Mouse (Mus musculus): Measurements from ENCODE around the gene 9930111J21Rik2. TPM values are rescaled to one million over a fixed set of nuclear protein-coding genes. Genes with fewer than 3 reads are reported as not detected.
"Not testable (repeated sequence)": the region's sequence is repeated elsewhere in the genome, so short reads cannot be mapped to it uniquely, and the experiment has no call there.

The 9930111J21Rik2 gene
- total RNA-seq, 4 experiments from 2014 or later = 4.7 to 6.0 (median 5.6) TPM

- not testable (repeated sequence) for DNase-seq (ENCODE audit: low spot score)
Observed at GRCm38 (mm10) chr11:48978240-48978939, 72.7 kb downstream of the 9930111J21Rik2 start, which contains the start of gene Olfr56. Gene Olfr56, plus strand, starts transcription at chr11:48978889.

GRCm38 (mm10) chr11:48974686-48975085 is 76.4 kb downstream of the 9930111J21Rik2 start:
- DNase-seq (ENCODE audit: low spot score) = not testable (repeated sequence)

Other genes starting within 250 kb of the 9930111J21Rik2 start
- gene Trim41, start 233.9 kb downstream of the 9930111J21Rik2 start, total RNA-seq (2022) = 10 to 100 TPM; 22.2 to 28.9 (median 23.8) TPM
- 10 to 100 TPM; 15.6 to 31.7 (median 17.5) TPM for gene Trim7, start 225.1 kb downstream of the 9930111J21Rik2 start, total RNA-seq (2022)
- 1 to 10 TPM; 1.6 to 5.4 (median 3.7) TPM for gene Gm12184, start 224.6 kb downstream of the 9930111J21Rik2 start, total RNA-seq (2022)
- 10 to 100 TPM; 11.7 to 13.3 (median 12.1) TPM for gene Irgm1, start 179.6 kb downstream of the 9930111J21Rik2 start, total RNA-seq (2022)
- 1 to 10 TPM in 2 of 4 experiments, under 1 TPM in 2; 0.47 to 1.2 (median 0.90) TPM for gene Gm5431, start 149.0 kb downstream of the 9930111J21Rik2 start, total RNA-seq (2022)
- 1 to 10 TPM; 1.7 to 2.9 (median 2.7) TPM for gene Psme2b, start 105.1 kb downstream of the 9930111J21Rik2 start, total RNA-seq (2022)
- gene Olfr56, start 72.4 kb downstream of the 9930111J21Rik2 start, total RNA-seq (2022) = under 1 TPM in 3 of 4 experiments, not detected in 1; 0.09 to 0.14 (median 0.09) TPM
- gene 9930111J21Rik1, start 71.8 kb downstream of the 9930111J21Rik2 start, total RNA-seq (2022) = 1 to 10 TPM; 4.0 to 5.6 (median 4.4) TPM
- 1 to 10 TPM in 3 of 4 experiments, under 1 TPM in 1; 0.79 to 1.2 (median 1.1) TPM for gene Gm12185, start 59.0 kb downstream of the 9930111J21Rik2 start, total RNA-seq (2022)
- gene Tgtp1, start 57.1 kb downstream of the 9930111J21Rik2 start, total RNA-seq (2022) = 1 to 10 TPM; 1.6 to 3.4 (median 2.6) TPM
- gene Tgtp2, start 13.0 kb upstream of the 9930111J21Rik2 start, total RNA-seq (2022) = 1 to 10 TPM; 2.1 to 3.9 (median 3.1) TPM
- gene Ifi47, start 25.3 kb upstream of the 9930111J21Rik2 start, total RNA-seq (2022) = 1 to 10 TPM; 2.2 to 3.0 (median 2.7) TPM
- 1 to 10 TPM in 3 of 4 experiments, under 1 TPM in 1; 0.72 to 1.3 (median 1.1) TPM for gene Olfr1396, start 63.6 kb upstream of the 9930111J21Rik2 start, total RNA-seq (2022)
- gene Olfr1395, start 91.0 kb upstream of the 9930111J21Rik2 start, total RNA-seq (2022) = not detected
- not detected for gene Olfr1394, start 103.1 kb upstream of the 9930111J21Rik2 start, total RNA-seq (2022)
- gene Btnl9, start 135.9 kb upstream of the 9930111J21Rik2 start, total RNA-seq (2022) = 10 to 100 TPM; 22.6 to 28.5 (median 23.8) TPM
- gene Zfp62, start 152.1 kb upstream of the 9930111J21Rik2 start, total RNA-seq (2022) = 10 to 100 TPM; 25.0 to 31.7 (median 27.1) TPM
- gene Mgat1, start 192.9 kb upstream of the 9930111J21Rik2 start, total RNA-seq (2022) = 10 to 100 TPM; 62.4 to 80.4 (median 68.8) TPM
- gene Olfr1393, start 227.1 kb upstream of the 9930111J21Rik2 start, total RNA-seq (2022) = under 1 TPM; 0.41 to 0.50 (median 0.43) TPM
- not detected for gene Olfr1392, start 234.0 kb upstream of the 9930111J21Rik2 start, total RNA-seq (2022)

Data from heart, adult 8-10 months (tissue).